Mouse (Mus musculus) left cerebral cortex, adult 9 months (tissue): ENCODE results near the gene Calm1.
"Not testable (repeated sequence)": the region's sequence is repeated elsewhere in the genome, so short reads cannot be mapped to it uniquely, and the experiment has no call there.

Experiments used
- DNase-seq, 2 experiments: peaks; one replicate each; pipeline ENCODE4 v3.0.0; 2022; ENCODE audit warnings: low spot score in 2 of 2

Calm1 gene

GRCm38 (mm10) chr12:100194181-100194580 lies 5.1 kb upstream of the Calm1 start:
- no peak for DNase-seq

GRCm38 (mm10) chr12:100196786-100197185 lies 2.4 kb upstream of the Calm1 start:
- no peak for DNase-seq

- peak in 1 of 2 experiments; percentile 78 for DNase-seq
These were observed 833 bp downstream of the Calm1 start for GRCm38 (mm10) chr12:100199891-100200644.

GRCm38 (mm10) chr12:100200645-100201362 lies 1.6 kb downstream of the Calm1 start:
- DNase-seq = no peak

- no peak for DNase-seq
These were observed 2.1 kb downstream of the Calm1 start for GRCm38 (mm10) chr12:100201363-100201711.

GRCm38 (mm10) chr12:100201838-100202237 lies 2.6 kb downstream of the Calm1 start:
- DNase-seq = peak; percentile 86 to 98

- DNase-seq = no peak
These were observed 4.5 kb downstream of the Calm1 start for GRCm38 (mm10) chr12:100203759-100204158.

GRCm38 (mm10) chr12:100205156-100205555 lies 5.9 kb downstream of the Calm1 start:
- no peak for DNase-seq

- DNase-seq = no peak
These were observed 7.3 kb downstream of the Calm1 start for GRCm38 (mm10) chr12:100206521-100206920.

GRCm38 (mm10) chr12:100206926-100207325 lies 7.7 kb downstream of the Calm1 start:
- no peak for DNase-seq

- no peak for DNase-seq
These were observed 10.7 kb downstream of the Calm1 start for GRCm38 (mm10) chr12:100209701-100210478.

GRCm38 (mm10) chr12:100210973-100211372 lies 11.7 kb downstream of the Calm1 start:
- DNase-seq = no peak

- no peak for DNase-seq
These were observed 12.4 kb downstream of the Calm1 start for GRCm38 (mm10) chr12:100211453-100212185.

GRCm38 (mm10) chr12:100212397-100212796 lies 13.2 kb downstream of the Calm1 start:
- no peak for DNase-seq

GRCm38 (mm10) chr12:100213162-100213561 lies 13.9 kb downstream of the Calm1 start:
- no peak for DNase-seq

GRCm38 (mm10) chr12:100214156-100214555 lies 14.9 kb downstream of the Calm1 start:
- DNase-seq = peak in 1 of 2 experiments; percentile 75

GRCm38 (mm10) chr12:100214738-100215137 lies 15.5 kb downstream of the Calm1 start:
- DNase-seq = peak in 1 of 2 experiments; percentile 53

- DNase-seq = not testable (repeated sequence)
These were observed 17.9 kb downstream of the Calm1 start for GRCm38 (mm10) chr12:100217087-100217486.

GRCm38 (mm10) chr12:100220012-100220411 lies 20.8 kb downstream of the Calm1 start:
- DNase-seq = no peak

- peak in 1 of 2 experiments; percentile 60 for DNase-seq
These were observed 22.5 kb downstream of the Calm1 start for GRCm38 (mm10) chr12:100221608-100222321.
